Mouse (Mus musculus) ES-E14 (cell line): ENCODE results near the gene Acaca. TPM values are rescaled to one million over a fixed set of nuclear protein-coding genes. Genes with fewer than 3 reads are reported as not detected.

Experiments used
- DNase-seq: peaks from one replicate; pipeline ENCODE4 v3.0.0-alpha.2; 2013; ENCODE audit warnings: low read depth, low spot score
- H3K27ac ChIP-seq: 2 replicates; pipeline ENCODE4 v1.5.1; 2012; ENCODE audit warnings: low read depth, mild to moderate bottlenecking, low read length, moderate library complexity, mixed read lengths; ENCODE audit not compliant: poor library complexity, insufficient read depth, severe bottlenecking
- H3K36me3 ChIP-seq: 2 replicates; pipeline ENCODE4 v1.6.1; 2012; ENCODE audit warnings: mild to moderate bottlenecking, low read length, moderate library complexity, mixed read lengths; ENCODE audit not compliant: control insufficient read depth, poor library complexity, insufficient read depth, severe bottlenecking
- H3K4me1 ChIP-seq, 2 experiments: fragments of 150-350 bp in 1 of 2; sonication (generic) in 1 of 2; 2 replicates each; pipeline ENCODE4 v1.6.1; 2012; ENCODE audit warnings: low read length in 2 of 2, mild to moderate bottlenecking in 1 of 2, mixed read lengths in 1 of 2; ENCODE audit not compliant: control insufficient read depth in 2 of 2, insufficient read depth in 2 of 2, poor library complexity in 1 of 2
- H3K4me3 ChIP-seq, 2 experiments: fragments of 150-350 bp in 1 of 2; sonication (generic) in 1 of 2; 2 replicates each; pipeline ENCODE4 v1.5.1; 2012; ENCODE audit warnings: low read length in 2 of 2, low read depth in 1 of 2, mild to moderate bottlenecking in 1 of 2, mixed read lengths in 1 of 2; ENCODE audit not compliant: insufficient read depth in 1 of 2, poor library complexity in 1 of 2, severe bottlenecking in 1 of 2
- H3K9ac ChIP-seq: 2 replicates; pipeline ENCODE4 v1.6.1; 2012; ENCODE audit warnings: low read depth, mild to moderate bottlenecking, low read length, mixed read lengths; ENCODE audit not compliant: poor library complexity, insufficient read depth, severe bottlenecking
- H3K9me3 ChIP-seq: fragments of 150-350 bp; sonication (generic); 2 replicates; pipeline ENCODE4 v1.6.1; 2012; ENCODE audit warnings: low read depth, mild to moderate bottlenecking, low read length; ENCODE audit not compliant: control insufficient read depth, insufficient read depth
- CHD2 ChIP-seq: IDR thresholded peaks from 2 replicates; pipeline ENCODE4 v1.6.1; 2014; ENCODE audit warnings: mild to moderate bottlenecking, low read depth, low read length, inconsistent platforms
- HCFC1 ChIP-seq: IDR thresholded peaks from 2 replicates; pipeline ENCODE4 v1.6.1; 2012; ENCODE audit warnings: low read length, inconsistent platforms, borderline replicate concordance; ENCODE audit not compliant: insufficient read depth
- MAFK ChIP-seq: IDR thresholded peaks from 2 replicates; pipeline ENCODE4 v1.6.1; 2014; ENCODE audit warnings: mild to moderate bottlenecking, low read depth, low read length, inconsistent platforms; ENCODE audit not compliant: insufficient read depth
- ZC3H11A ChIP-seq: IDR thresholded peaks from 2 replicates; pipeline ENCODE4 v1.6.1; 2012; ENCODE audit warnings: low read depth, mild to moderate bottlenecking, inconsistent platforms, low read length, borderline replicate concordance
- ZNF384 ChIP-seq: IDR thresholded peaks from 2 replicates; pipeline ENCODE4 v1.6.1; 2012; ENCODE audit warnings: low read depth, low read length, inconsistent platforms
- in situ Hi-C, 2 experiments: fragments of 600-800 bp; cut with MboI; formaldehyde crosslinking; loops; one replicate each; pipeline ENCODE4 v1.15.1; 2025; ENCODE audit warnings: low sequenced_read_pairs in 2 of 2, inconsistent platforms in 1 of 2; ENCODE audit not compliant: unreplicated experiment in 2 of 2
- total RNA-seq: library from RNA; depleted of rRNA; stranded (reverse); fragments of 300-350 nt; gene quantifications from 2 replicates; pipeline ENCODE4 v1.2.3, GENCODE M21; 2012

The Acaca gene
- total RNA-seq, 1 experiment: 68.0 TPM

- no peaks in the 10 kb centered on the region for H3K9me3 ChIP-seq
- no peak for TF ChIP-seq ZNF384
- no peak for TF ChIP-seq ZC3H11A
- TF ChIP-seq MAFK: no peak
- TF ChIP-seq CHD2: no peak
- no peak for TF ChIP-seq HCFC1
- H3K4me1 ChIP-seq: peaks cover under 1 to 2% of the 10 kb centered on the region in 2 experiments; a peak in 2 of 4 replicates
- H3K4me3 ChIP-seq: no peak overlapping the region
- no peaks in the 10 kb centered on the region for H3K36me3 ChIP-seq
- no peak overlapping the region for H3K9ac ChIP-seq
- H3K27ac ChIP-seq: no peak overlapping the region
- in situ Hi-C loops: no loop called here
- DNase-seq: no peak
Measured at GRCm38 (mm10) chr11:84406733-84407132, 277.3 kb downstream of the Acaca start.

- Histone ChIP-seq H3K4me1 (peaks cover 2 to 16% of the 10 kb centered on the region in 2 experiments), H3K27ac (no peak overlapping the region), H3K9me3 (no peaks in the 10 kb centered on the region), H3K36me3 (no peaks in the 10 kb centered on the region), H3K4me3 (no peak overlapping the region), H3K9ac (no peak overlapping the region)
- TF ChIP-seq ZNF384 (no peak), ZC3H11A (no peak), CHD2 (no peak), HCFC1 (no peak)
- in situ Hi-C loops: no loop called here
- no peak for DNase-seq
Measured at GRCm38 (mm10) chr11:84410383-84410782, 280.9 kb downstream of the Acaca start.

- TF ChIP-seq CHD2: no peak
- TF ChIP-seq MAFK: no peak
- no peak for TF ChIP-seq ZC3H11A
- TF ChIP-seq HCFC1: no peak
- TF ChIP-seq ZNF384: no peak
- Histone ChIP-seq H3K9me3 (no peaks in the 10 kb centered on the region), H3K27ac (no peak overlapping the region), H3K9ac (no peak overlapping the region), H3K4me1 (peaks cover 2 to 16% of the 10 kb centered on the region in 2 experiments), H3K36me3 (no peaks in the 10 kb centered on the region), H3K4me3 (no peak overlapping the region)
- DNase-seq: no peak
- in situ Hi-C loops: no loop called here
Measured at GRCm38 (mm10) chr11:84410879-84411641, 281.6 kb downstream of the Acaca start.

DNA sequence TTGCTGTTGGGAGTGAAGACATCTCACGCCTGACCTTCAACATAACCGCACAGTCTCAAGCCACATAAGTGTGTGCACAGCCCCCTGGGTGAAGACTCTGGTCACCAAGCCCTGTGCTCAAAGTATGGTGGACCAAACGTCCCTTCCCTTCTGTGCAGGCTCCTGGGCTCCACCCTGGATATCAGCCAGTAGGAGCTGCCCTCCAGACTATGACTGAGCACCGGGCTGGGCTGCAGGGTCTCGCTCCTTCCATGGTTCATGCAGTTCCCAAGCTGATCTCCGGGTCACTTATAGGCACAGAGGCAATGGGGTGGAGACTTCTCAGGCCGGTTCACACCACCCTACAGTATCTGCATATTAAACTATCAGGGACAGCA lies 282.2 kb downstream of the Acaca start:
- Histone ChIP-seq H3K4me3 (no peak overlapping the region), H3K36me3 (no peaks in the 10 kb centered on the region), H3K9ac (no peak overlapping the region), H3K27ac (no peak overlapping the region), H3K9me3 (no peaks in the 10 kb centered on the region), H3K4me1 (peaks cover 2 to 16% of the 10 kb centered on the region in 2 experiments)
- no peak for TF ChIP-seq MAFK
- TF ChIP-seq ZNF384: no peak
- no peak for TF ChIP-seq HCFC1
- no peak for TF ChIP-seq ZC3H11A
- in situ Hi-C loops: no loop called here
- DNase-seq: no peak
